Mouse (Mus musculus) mouse embryonic stem cell (cell line): ENCODE data around the gene Gm20806.
"Not testable (repeated sequence)": the region's sequence is repeated elsewhere in the genome, so short reads cannot be mapped to it uniquely, and the experiment has no call there.

Experiments
- in situ Hi-C, 2 experiments: fragments of 300-500 bp; cut with MboI; formaldehyde crosslinking; loops; 1 replicate in 1 of 2; 3 replicates in 1 of 2; pipeline ENCODE4 v1.14.3; 2019 to 2020; ENCODE audit warnings: low sequenced_read_pairs in 2 of 2, low pct_unique_long_range_greater_than_20kb in 1 of 2, mixed read lengths in 1 of 2; ENCODE audit not compliant: unreplicated experiment in 1 of 2

The Gm20806 gene

GRCm38 (mm10) chrY:78837956-78838355, at the start of gene Gm20806:
Gene Gm20806, minus strand, starts transcription at chrY:78838056.
- in situ Hi-C loops = not testable (repeated sequence)
